Mouse (Mus musculus) embryonic facial prominence, embryonic 10.5 days (tissue): ENCODE measurements around the gene Calcoco2. TPM values are rescaled to one million over a fixed set of nuclear protein-coding genes. Genes with fewer than 3 reads are reported as not detected.
"Not testable (repeated sequence)": the region's sequence is repeated elsewhere in the genome, so short reads cannot be mapped to it uniquely, and the experiment has no call there.

Source experiments
- DNase-seq: peaks from one replicate; pipeline ENCODE4 v3.0.0-alpha.2; 2017; ENCODE audit warnings: low spot score
- H3K27ac ChIP-seq: fragments of 300-500 bp; sonication (generic); replicated peaks from 2 replicates; pipeline ENCODE4 v1.5.1; 2016; ENCODE audit warnings: mild to moderate bottlenecking
- H3K27me3 ChIP-seq: fragments of 300-500 bp; sonication (generic); replicated peaks from 2 replicates; pipeline ENCODE4 v1.6.1; 2016; ENCODE audit warnings: low read depth, mild to moderate bottlenecking; ENCODE audit not compliant: poor library complexity, severe bottlenecking
- H3K36me3 ChIP-seq: fragments of 300-500 bp; sonication (generic); replicated peaks from 2 replicates; pipeline ENCODE4 v1.6.1; 2016; ENCODE audit warnings: mild to moderate bottlenecking, moderate library complexity
- H3K4me1 ChIP-seq: fragments of 300-500 bp; sonication (generic); 2 replicates; pipeline ENCODE4 v1.6.1; 2016
- H3K4me3 ChIP-seq: fragments of 300-500 bp; sonication (generic); 2 replicates; pipeline ENCODE4 v1.5.1; 2016; ENCODE audit warnings: mild to moderate bottlenecking, moderate library complexity
- H3K9me3 ChIP-seq: fragments of 300-500 bp; sonication (generic); 2 replicates; pipeline ENCODE4 v1.6.1; 2016; ENCODE audit warnings: mild to moderate bottlenecking
- WGBS: fragments of 180-500 bp; shearing (Covaris S2); methylation state at CpG from one replicate; pipeline ENCODE4 v1.1.7; 2016; 5-methylcytosine and 5-hydroxymethylcytosine counted together
- polyA plus RNA-seq: library from polyadenylated mRNA; unstranded; fragments of >200 nt; fragmentation: Nextera tagmentation; extraction: Ambion mirVana; gene quantifications from 2 replicates; pipeline ENCODE4 v1.2.1, GENCODE M21; 2016

The Calcoco2 gene
- polyA plus RNA-seq, result not detected in 2 replicates

- Histone ChIP-seq H3K27ac (no peak within 1 kb of the TSS), H3K27me3 (no peaks in the 10 kb centered on the region), H3K4me3 (no peak within 1 kb of the TSS), H3K9me3 (no peaks in the 10 kb centered on the region), H3K4me1 (no peaks in the 10 kb centered on the region), H3K36me3 (no peaks in the 10 kb centered on the region)
- WGBS, result 41% methylated on average over 14 of the region's 14 CpGs
- DNase-seq, result no peak
Observed at GRCm38 (mm10) chr11:96111751-96112150, at the start of gene Calcoco2. Gene Calcoco2, minus strand, starts transcription at chr11:96111964.

DNA sequence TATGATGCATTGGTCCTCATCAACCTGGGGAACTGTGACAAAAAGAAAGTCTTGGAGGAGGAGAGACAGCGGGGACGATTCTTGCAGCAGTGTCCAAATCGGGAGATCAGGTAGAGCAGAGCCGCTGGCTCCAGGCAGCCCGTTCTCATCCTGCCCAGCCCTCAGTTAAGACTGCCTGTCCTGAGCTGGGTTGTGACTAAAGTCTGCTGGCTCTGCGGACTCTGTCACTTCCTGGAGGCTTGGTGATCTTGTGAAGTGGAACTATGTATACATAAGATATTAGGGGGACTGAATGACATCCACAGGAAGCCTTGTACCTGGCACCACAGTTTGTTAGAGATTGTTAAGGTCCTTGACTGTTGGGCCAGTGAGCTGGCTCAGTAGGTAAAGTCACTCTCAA is 35.7 kb upstream of the Calcoco2 start:
- Histone ChIP-seq H3K36me3 (no peaks in the 10 kb centered on the region), H3K4me1 (peaks cover 14% of the 10 kb centered on the region), H3K27ac (no peak overlapping the region), H3K27me3 (peaks cover 94% of the 10 kb centered on the region), H3K9me3 (peaks cover 3% of the 10 kb centered on the region; the same call in 1 of the 2 replicates), H3K4me3 (no peak overlapping the region)
- WGBS, result 78% methylated on average over 6 of the region's 6 CpGs
- no peak for DNase-seq

DNA sequence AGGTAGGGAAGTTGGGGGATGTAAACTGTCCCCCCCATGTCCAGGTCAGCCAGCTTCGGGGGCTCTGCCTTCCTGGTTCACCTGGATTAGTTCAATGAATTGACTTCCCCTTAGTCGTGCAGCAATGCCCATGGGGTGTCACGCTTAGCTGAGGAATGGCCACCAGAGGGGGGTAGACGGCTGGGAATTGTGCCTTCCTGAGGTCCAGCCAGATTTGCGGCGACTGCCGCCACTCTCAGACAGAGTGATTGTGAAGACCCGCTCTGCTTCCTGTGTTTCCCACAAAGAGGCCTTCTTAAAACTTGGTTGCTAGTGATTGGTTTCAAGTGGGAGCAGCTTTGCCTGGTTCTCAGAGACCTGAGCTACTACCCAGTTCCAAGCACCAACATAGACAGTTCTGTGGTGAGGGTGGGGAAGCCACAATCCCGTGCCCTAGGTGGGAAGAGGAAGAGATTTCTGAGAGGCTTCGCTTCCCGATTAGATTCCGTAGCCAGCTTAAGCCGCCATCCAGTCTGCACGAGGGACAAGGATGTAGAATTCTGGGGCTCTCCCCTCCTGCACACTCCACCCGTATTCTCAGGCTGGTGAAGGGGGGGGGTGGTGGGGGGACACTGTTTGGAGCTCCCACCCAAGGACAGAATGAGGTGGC is 34.0 kb upstream of the Calcoco2 start:
- no peaks in the 10 kb centered on the region for H3K36me3 ChIP-seq
- peaks cover 20% of the 10 kb centered on the region for H3K4me1 ChIP-seq
- H3K9me3 ChIP-seq, result peaks cover 3% of the 10 kb centered on the region; the same call in 1 of the 2 replicates
- DNase-seq, result peak; percentile 84
- H3K27ac ChIP-seq, result no peak overlapping the region
- H3K4me3 ChIP-seq, result peak overlapping the region; percentile 37; the same call in 1 of the 2 replicates
- H3K27me3 ChIP-seq, result peaks cover 77% of the 10 kb centered on the region
- WGBS, result 2% methylated on average over 15 of the region's 15 CpGs

- H3K9me3 ChIP-seq, result peaks cover 1% of the 10 kb centered on the region; the same call in 1 of the 2 replicates
- 71% methylated on average over 4 of the region's 4 CpGs for WGBS
- H3K27me3 ChIP-seq, result peaks cover 69% of the 10 kb centered on the region
- no peak overlapping the region for H3K4me3 ChIP-seq
- peaks cover 22% of the 10 kb centered on the region for H3K4me1 ChIP-seq
- DNase-seq, result no peak
- H3K27ac ChIP-seq, result no peak overlapping the region
- H3K36me3 ChIP-seq, result no peaks in the 10 kb centered on the region
Observed at GRCm38 (mm10) chr11:96143766-96144165, 32.0 kb upstream of the Calcoco2 start.

GRCm38 (mm10) chr11:96140726-96141175 is 29.0 kb upstream of the Calcoco2 start:
- H3K4me1 ChIP-seq, result peaks cover 18% of the 10 kb centered on the region
- no peak overlapping the region for H3K27ac ChIP-seq
- H3K9me3 ChIP-seq, result no peaks in the 10 kb centered on the region
- no peaks in the 10 kb centered on the region for H3K36me3 ChIP-seq
- DNase-seq, result no peak
- no peak overlapping the region for H3K4me3 ChIP-seq
- peaks cover 49% of the 10 kb centered on the region for H3K27me3 ChIP-seq
- WGBS, result 58% methylated on average over 4 of the region's 4 CpGs

DNA sequence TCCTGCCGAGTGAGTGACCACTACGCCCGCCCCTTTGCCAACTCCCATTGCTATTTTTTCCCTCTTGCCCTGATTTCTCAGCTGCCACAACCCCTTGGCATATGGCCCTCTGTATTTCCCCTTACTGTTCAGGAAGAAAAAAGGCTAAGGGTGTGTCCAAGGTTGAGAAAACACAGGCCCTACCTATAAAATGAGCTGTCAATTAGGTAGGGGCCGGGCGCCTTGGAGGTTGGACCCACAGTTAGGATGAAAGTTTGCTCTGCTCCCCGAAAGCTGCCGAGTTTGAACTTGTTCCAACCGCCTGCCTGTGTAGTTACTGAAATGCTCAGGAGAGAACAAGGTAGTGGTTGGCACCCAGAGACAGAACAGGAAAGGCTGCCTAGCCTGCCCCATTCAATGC is 24.1 kb upstream of the Calcoco2 start:
- Histone ChIP-seq H3K27ac (no peak overlapping the region), H3K27me3 (peaks cover 57% of the 10 kb centered on the region), H3K4me3 (no peak overlapping the region), H3K9me3 (no peaks in the 10 kb centered on the region), H3K4me1 (peaks cover 16% of the 10 kb centered on the region), H3K36me3 (no peaks in the 10 kb centered on the region)
- DNase-seq, result no peak
- 83% methylated on average over 8 of the region's 8 CpGs for WGBS

DNA sequence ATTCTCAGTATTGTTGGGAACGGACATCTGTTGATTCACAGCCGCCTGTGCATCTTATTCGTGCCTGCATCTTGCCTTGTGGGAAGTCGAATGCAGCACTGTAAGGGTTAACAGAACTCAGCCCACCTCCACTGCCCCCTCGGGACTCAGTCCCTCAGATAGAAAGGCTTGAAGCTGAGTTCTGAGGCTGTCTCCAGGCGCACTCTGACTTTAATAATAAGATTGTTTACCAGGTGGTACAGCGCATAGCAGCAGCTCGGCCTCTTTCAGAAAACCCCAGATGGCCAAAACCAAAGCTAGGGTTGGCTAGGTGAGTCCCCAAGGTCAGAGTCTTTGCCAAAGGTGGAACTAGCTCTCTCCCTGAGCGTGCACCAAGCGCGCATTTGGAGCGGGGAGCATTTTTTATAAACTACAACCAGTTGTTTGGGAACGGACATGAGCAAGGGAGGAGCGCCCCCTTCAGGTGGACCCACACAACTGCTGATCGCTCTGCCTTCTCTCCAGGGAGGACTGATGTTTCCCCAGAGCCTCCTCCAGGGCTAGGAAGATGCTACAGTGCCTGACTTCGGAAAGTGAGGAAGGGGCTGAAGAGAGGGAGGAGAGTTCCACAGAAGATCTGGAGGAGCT is 21.6 kb upstream of the Calcoco2 start, which contains the start of gene Ttll6:
Gene Ttll6, plus strand, starts transcription at position 548 of the 627 bp plus-strand sequence.
- 22% methylated on average over 16 of the region's 16 CpGs for WGBS
- peak within 1 kb of the TSS; percentile 36; the same call in 1 of the 2 replicates for H3K4me3 ChIP-seq
- peaks cover 17% of the 10 kb centered on the region for H3K4me1 ChIP-seq
- H3K27ac ChIP-seq, result no peak within 1 kb of the TSS
- peaks cover 48% of the 10 kb centered on the region for H3K27me3 ChIP-seq
- peak; percentile 79 for DNase-seq
- no peaks in the 10 kb centered on the region for H3K36me3 ChIP-seq
- no peaks in the 10 kb centered on the region for H3K9me3 ChIP-seq

- peaks cover 49% of the 10 kb centered on the region for H3K27me3 ChIP-seq
- no peak for DNase-seq
- no peaks in the 10 kb centered on the region for H3K9me3 ChIP-seq
- 52% methylated on average over 10 of the region's 10 CpGs for WGBS
- peaks cover 17% of the 10 kb centered on the region for H3K4me1 ChIP-seq
- H3K36me3 ChIP-seq, result no peaks in the 10 kb centered on the region
- H3K27ac ChIP-seq, result no peak overlapping the region
- H3K4me3 ChIP-seq, result no peak overlapping the region
Observed at GRCm38 (mm10) chr11:96130606-96131005, 18.8 kb upstream of the Calcoco2 start.

DNA sequence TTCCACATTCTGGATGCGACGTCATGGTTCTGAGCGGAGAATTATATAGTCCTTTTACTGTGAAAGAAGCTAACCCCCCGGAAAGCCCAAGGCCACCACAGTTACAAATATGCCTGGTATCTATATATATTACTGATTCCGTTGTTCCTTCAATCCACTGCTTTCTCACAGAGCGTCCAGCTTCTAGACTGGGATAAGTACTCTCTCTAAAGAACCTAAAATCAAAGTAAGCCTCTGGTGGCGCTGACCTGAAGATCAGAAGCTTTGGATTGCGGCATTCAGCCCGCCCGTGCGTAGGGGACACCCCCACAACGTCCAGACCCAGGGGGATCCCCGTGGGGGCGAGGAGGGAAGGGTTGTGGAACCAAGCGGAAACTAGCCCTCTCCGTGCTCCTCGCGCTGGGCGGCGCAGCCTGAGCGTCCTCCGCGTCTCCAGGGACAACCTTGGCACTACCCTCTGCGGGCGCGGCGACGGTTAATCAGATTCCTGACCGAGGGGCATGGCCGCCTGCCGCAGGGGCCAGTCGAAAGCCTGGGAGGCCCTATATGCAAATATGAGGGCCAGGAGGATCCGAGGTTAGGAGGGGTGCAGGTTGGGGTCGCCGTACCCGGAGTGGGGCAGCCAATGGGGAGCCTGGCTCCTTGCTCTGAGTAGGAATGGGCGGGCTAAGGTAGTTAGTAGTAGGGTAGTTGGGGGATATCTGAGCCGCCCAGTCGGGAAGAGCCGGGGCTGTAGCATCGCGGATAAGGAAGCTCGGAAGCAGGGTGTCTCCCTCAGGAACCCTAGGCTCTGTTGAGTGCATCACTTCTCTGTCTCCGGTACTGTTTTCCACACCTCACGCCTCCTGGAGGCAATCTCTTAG is 12.5 kb upstream of the Calcoco2 start:
- Histone ChIP-seq H3K4me1 (peaks cover 9% of the 10 kb centered on the region), H3K27me3 (peaks cover 65% of the 10 kb centered on the region), H3K9me3 (no peaks in the 10 kb centered on the region), H3K27ac (no peak overlapping the region), H3K4me3 (peak overlapping the region; percentile 56), H3K36me3 (no peaks in the 10 kb centered on the region)
- 3% methylated on average over 45 of the region's 45 CpGs for WGBS
- peak; percentile 51 for DNase-seq

GRCm38 (mm10) chr11:96122806-96123205 is 11.0 kb upstream of the Calcoco2 start:
- H3K27me3 ChIP-seq, result peaks cover 65% of the 10 kb centered on the region
- 74% methylated on average over 4 of the region's 4 CpGs for WGBS
- not testable (repeated sequence) for H3K4me3 ChIP-seq

DNA sequence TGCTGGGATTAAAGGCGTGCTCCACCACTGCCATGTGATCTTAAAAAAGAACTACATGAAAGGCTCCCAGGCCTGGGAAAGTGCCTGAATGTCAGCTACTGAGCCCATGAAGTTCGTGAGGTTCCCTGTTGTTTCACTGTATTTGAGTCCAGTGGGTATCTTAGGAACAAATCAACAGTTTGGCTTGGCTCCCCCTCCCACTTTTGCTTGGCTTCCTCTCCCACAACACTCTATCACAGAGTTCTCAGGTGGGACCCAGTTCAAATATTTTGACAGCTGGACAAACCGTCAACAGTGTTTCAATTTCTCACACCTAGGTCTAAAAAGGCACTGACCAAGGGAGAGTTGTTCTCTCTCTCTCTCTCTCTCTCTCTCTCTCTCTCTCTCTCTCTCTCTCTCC is 7.6 kb upstream of the Calcoco2 start:
- Histone ChIP-seq H3K9me3 (no peaks in the 10 kb centered on the region), H3K36me3 (no peaks in the 10 kb centered on the region), H3K27me3 (peaks cover 41% of the 10 kb centered on the region), H3K27ac (no peak overlapping the region), H3K4me3 (no peak overlapping the region), H3K4me1 (peaks cover 4% of the 10 kb centered on the region)
- 69% methylated on average over 3 of the region's 3 CpGs for WGBS
- DNase-seq, result no peak

More at GRCm38 (mm10) chr11:96122806-96123205, 11.0 kb upstream of the Calcoco2 start:
- H3K4me1 ChIP-seq, DNase-seq, H3K36me3 ChIP-seq, H3K27ac ChIP-seq, H3K9me3 ChIP-seq: not testable (repeated sequence)

- not testable (repeated sequence) for H3K36me3 ChIP-seq, DNase-seq, H3K27ac ChIP-seq, H3K9me3 ChIP-seq, H3K4me3 ChIP-seq, H3K4me1 ChIP-seq
- H3K27me3 ChIP-seq, result peaks cover 19% of the 10 kb centered on the region
- 80% methylated on average over 3 of the region's 3 CpGs for WGBS
Observed at GRCm38 (mm10) chr11:96116925-96117324, 5.2 kb upstream of the Calcoco2 start.
